Mouse (Mus musculus) hindbrain, embryonic 16.5 days (tissue): Measurements from ENCODE around the gene Zfp326. TPM values are rescaled to one million over a fixed set of nuclear protein-coding genes. Genes with fewer than 3 reads are reported as not detected.
A peak's percentile ranks its signal among the peaks of the same experiment; 100 is the strongest.

Experiments used
- ATAC-seq: fragments of 200-750 bp; cut with Nextera tagmentation; 2 replicates; pipeline ENCODE4 v1.8.0; 2017; ENCODE audit warnings: moderate TSS enrichment, moderate library complexity
- H3K27ac ChIP-seq: fragments of 300-500 bp; sonication (generic); 2 replicates; pipeline ENCODE4 v1.5.1; 2014; ENCODE audit warnings: low read depth, mild to moderate bottlenecking, control low read depth, low read length, moderate library complexity
- H3K27me3 ChIP-seq: fragments of 300-500 bp; sonication (generic); replicated peaks from 2 replicates; pipeline ENCODE4 v1.6.1; 2014; ENCODE audit warnings: low read length; ENCODE audit not compliant: control insufficient read depth, insufficient read depth
- H3K36me3 ChIP-seq: fragments of 300-500 bp; sonication (generic); 2 replicates; pipeline ENCODE4 v1.6.1; 2014; ENCODE audit warnings: mild to moderate bottlenecking, low read length, moderate library complexity, mixed read lengths; ENCODE audit not compliant: control insufficient read depth, insufficient read depth
- H3K4me1 ChIP-seq: fragments of 300-500 bp; sonication (generic); 2 replicates; pipeline ENCODE4 v1.6.1; 2014; ENCODE audit warnings: low read depth, low read length; ENCODE audit not compliant: control insufficient read depth, insufficient read depth
- H3K4me2 ChIP-seq: fragments of 300-500 bp; sonication (generic); 2 replicates; pipeline ENCODE4 v1.6.1; 2014; ENCODE audit warnings: mild to moderate bottlenecking, low read length, control low read depth, moderate library complexity
- H3K4me3 ChIP-seq: fragments of 300-500 bp; sonication (generic); 2 replicates; pipeline ENCODE4 v1.5.1; 2014; ENCODE audit warnings: mild to moderate bottlenecking, low read length, control low read depth, moderate library complexity
- H3K9ac ChIP-seq: fragments of 300-500 bp; sonication (generic); 2 replicates; pipeline ENCODE4 v1.6.1; 2014; ENCODE audit warnings: low read depth, mild to moderate bottlenecking, control low read depth, low read length, moderate library complexity
- H3K9me3 ChIP-seq: fragments of 300-500 bp; sonication (generic); 2 replicates; pipeline ENCODE4 v1.6.1; 2014; ENCODE audit warnings: mild to moderate bottlenecking, low read length, moderate library complexity; ENCODE audit not compliant: control insufficient read depth
- WGBS: fragments of 180-500 bp; shearing (Covaris S2); extraction: QIAGEN DNeasy Blood & Tissue Kit; methylation state at CpG from one replicate; pipeline ENCODE4 v1.1.7; 2014; 5-methylcytosine and 5-hydroxymethylcytosine counted together
- polyA plus RNA-seq: library from polyadenylated mRNA; unstranded; fragments of >200 nt; fragmentation: Nextera tagmentation; extraction: Ambion mirVana; gene quantifications from 2 replicates; pipeline ENCODE4 v1.2.1, GENCODE M21; 2015

Zfp326 gene
- polyA plus RNA-seq, 1 experiment from 2014 or later: 39.7 TPM

GRCm38 (mm10) chr5:105917398-105917797, 41.0 kb downstream of the Zfp326 start:
- no peak overlapping the region for H3K27ac ChIP-seq
- no peak overlapping the region for H3K4me3 ChIP-seq
- no peak overlapping the region for H3K9ac ChIP-seq
- peaks cover 22% of the 10 kb centered on the region for H3K36me3 ChIP-seq
- no peaks in the 10 kb centered on the region for H3K27me3 ChIP-seq
- H3K4me2 ChIP-seq: no peak overlapping the region
- H3K4me1 ChIP-seq: no peaks in the 10 kb centered on the region
- no peak for ATAC-seq
- 89% methylated on average over 3 of the region's 3 CpGs for WGBS
- no peaks in the 10 kb centered on the region for H3K9me3 ChIP-seq

- Histone ChIP-seq H3K9me3 (no peaks in the 10 kb centered on the region), H3K4me2 (no peak overlapping the region), H3K27ac (no peak overlapping the region), H3K27me3 (no peaks in the 10 kb centered on the region), H3K36me3 (peaks cover 22% of the 10 kb centered on the region), H3K9ac (no peak overlapping the region), H3K4me1 (no peaks in the 10 kb centered on the region), H3K4me3 (no peak overlapping the region)
- no peak for ATAC-seq
- WGBS: 85% methylated on average over 6 of the region's 6 CpGs
Observed at GRCm38 (mm10) chr5:105918289-105918688, 41.9 kb downstream of the Zfp326 start.

GRCm38 (mm10) chr5:105922818-105923487, 46.6 kb downstream of the Zfp326 start:
- no peak overlapping the region for H3K4me2 ChIP-seq
- no peak overlapping the region for H3K27ac ChIP-seq
- H3K4me1 ChIP-seq: no peaks in the 10 kb centered on the region
- no peak overlapping the region for H3K9ac ChIP-seq
- no peak for ATAC-seq
- no peaks in the 10 kb centered on the region for H3K27me3 ChIP-seq
- H3K9me3 ChIP-seq: no peaks in the 10 kb centered on the region
- no peak overlapping the region for H3K4me3 ChIP-seq
- 34% methylated on average over 12 of the region's 12 CpGs for WGBS
- peaks cover 11% of the 10 kb centered on the region for H3K36me3 ChIP-seq

- Histone ChIP-seq H3K27me3 (no peaks in the 10 kb centered on the region), H3K9me3 (no peaks in the 10 kb centered on the region), H3K4me3 (no peak overlapping the region), H3K9ac (no peak overlapping the region), H3K4me1 (no peaks in the 10 kb centered on the region), H3K4me2 (no peak overlapping the region), H3K27ac (no peak overlapping the region), H3K36me3 (peaks cover 2% of the 10 kb centered on the region; the same call in 1 of the 2 replicates)
- ATAC-seq: no peak
- 87% methylated on average over 8 of the region's 8 CpGs for WGBS
Observed at GRCm38 (mm10) chr5:105924347-105924746, 48.0 kb downstream of the Zfp326 start.

GRCm38 (mm10) chr5:105925568-105926255, 49.3 kb downstream of the Zfp326 start:
- Histone ChIP-seq H3K4me3 (no peak overlapping the region), H3K9ac (no peak overlapping the region), H3K27me3 (no peaks in the 10 kb centered on the region), H3K9me3 (no peaks in the 10 kb centered on the region), H3K36me3 (no peaks in the 10 kb centered on the region), H3K4me2 (no peak overlapping the region), H3K4me1 (no peaks in the 10 kb centered on the region), H3K27ac (no peak overlapping the region)
- WGBS: 68% methylated on average over 14 of the region's 14 CpGs
- ATAC-seq: peak; percentile 55

- Histone ChIP-seq H3K4me2 (no peak overlapping the region), H3K9me3 (0 out of 2 replicates have a peak, but pooled peaks cover 3% of the 10 kb centered on the region), H3K27me3 (no peaks in the 10 kb centered on the region), H3K27ac (no peak overlapping the region), H3K9ac (no peak overlapping the region), H3K4me3 (no peak overlapping the region), H3K36me3 (no peaks in the 10 kb centered on the region), H3K4me1 (no peaks in the 10 kb centered on the region)
- WGBS: 34% methylated on average over 3 of the region's 3 CpGs
- no peak for ATAC-seq
Observed at GRCm38 (mm10) chr5:105930282-105930681, 53.9 kb downstream of the Zfp326 start.

- H3K27me3 ChIP-seq: no peaks in the 10 kb centered on the region
- no peaks in the 10 kb centered on the region for H3K4me1 ChIP-seq
- H3K36me3 ChIP-seq: no peaks in the 10 kb centered on the region
- H3K4me3 ChIP-seq: no peak overlapping the region
- H3K27ac ChIP-seq: no peak overlapping the region
- 0 out of 2 replicates have a peak, but pooled peaks cover 3% of the 10 kb centered on the region for H3K9me3 ChIP-seq
- no peak for ATAC-seq
- no peak overlapping the region for H3K4me2 ChIP-seq
- 95% methylated on average over 1 of the region's 1 CpGs for WGBS
- H3K9ac ChIP-seq: no peak overlapping the region
Observed at GRCm38 (mm10) chr5:105932392-105932791, 56.0 kb downstream of the Zfp326 start.

GRCm38 (mm10) chr5:105941951-105942350, 65.6 kb downstream of the Zfp326 start:
- Histone ChIP-seq H3K27ac (no peak overlapping the region), H3K4me1 (no peaks in the 10 kb centered on the region), H3K4me3 (no peak overlapping the region), H3K36me3 (no peaks in the 10 kb centered on the region), H3K4me2 (no peak overlapping the region), H3K27me3 (no peaks in the 10 kb centered on the region), H3K9me3 (no peaks in the 10 kb centered on the region), H3K9ac (no peak overlapping the region)
- 79% methylated on average over 2 of the region's 2 CpGs for WGBS
- no peak for ATAC-seq
